In genomic region chr5:107288427-107289233, GRCm38 (mm10) we compare ENCODE assay signal across 8 mouse cellular contexts. TPM values are rescaled to one million over a fixed set of nuclear protein-coding genes. Genes with fewer than 3 reads are reported as not detected.
DNase-seq lines count a peak whose midpoint lies in the region; ATAC-seq and TF ChIP-seq lines count a peak whose summit lies in the region.

No protein-coding gene starts in this region.

- in situ Hi-C loops in CH12.LX (cut with MboI; ENCODE audit: low pct_ligation_motif_present, low pct_unique_long_range_greater_than_20kb, low sequenced_read_pairs): loop anchor here (10.0 kb wide), 1 partner anchor 294 kb away; no protein-coding TSS in a partner anchor

- dilution Hi-C loops in CH12.LX (cut with MboI; ENCODE audit: extremely low pct_ligation_motif_present, extremely low pct_unique_long_range_greater_than_20kb, low sequenced_read_pairs): no loop called here

- no peak for TF ChIP-seq RAD21 in CH12.LX (IDR thresholded peaks at IDR 0.05; ENCODE audit: low read depth, low read length)

- peak; percentile 48 to 89 for DNase-seq in adrenal gland, adult (ENCODE audit: inconsistent age in 2 of 2, low spot score in 1 of 2)
- no peak for DNase-seq in adrenal gland, adult 8-10 months
- DNase-seq in CH12.LX (ENCODE audit: extremely low read depth): no peak
- peak in 1 of 2 experiments; percentile 62 for DNase-seq in cerebellum, adult 2 months
- DNase-seq in gastrocnemius, postnatal 25 days: peak; percentile 42
- peak; percentile 35 for DNase-seq in kidney, postnatal 10 days
- DNase-seq in right cerebral cortex, postnatal 10 days (ENCODE audit: low spot score in 2 of 2): peak; percentile 35 to 43

- H3K27me3 ChIP-seq in CH12.LX (replicated peaks): no peaks in the 10 kb centered on the region
- H3K27me3 ChIP-seq in cerebellum, adult 2 months (ENCODE audit: control insufficient read depth, insufficient read depth, low read length): no peaks in the 10 kb centered on the region

- H3K36me3 ChIP-seq in CH12.LX (replicated peaks in 1 of 2; ENCODE audit: control insufficient read depth in 1 of 2, insufficient read depth in 1 of 2, low read length in 1 of 2): no peaks in the 10 kb centered on the region

- peaks cover 3 to 4% of the 10 kb centered on the region in 2 experiments; a peak in 2 of 4 replicates for H3K4me1 ChIP-seq in CH12.LX (ENCODE audit: control insufficient read depth in 1 of 2, insufficient read depth in 2 of 2)
- H3K4me1 ChIP-seq in cerebellum, adult 2 months (ENCODE audit: control insufficient read depth, insufficient read depth, low read length): peaks cover 5% of the 10 kb centered on the region; the same call in 1 of the 2 replicates

- H3K79me2 ChIP-seq in CH12.LX (replicated peaks; ENCODE audit: control insufficient read depth, extremely low read depth, insufficient read depth, poor library complexity, severe bottlenecking): no peaks in the 10 kb centered on the region

- H3K4me3 ChIP-seq in CH12.LX (replicated peaks in 1 of 3; ENCODE audit: low read depth in 2 of 3, low read length in 2 of 3, poor library complexity in 1 of 3): peak overlapping the region; percentile 13 to 65 (median 41)
- H3K4me3 ChIP-seq in cerebellum, adult 2 months (replicated peaks; ENCODE audit: insufficient read depth, low read depth, low read length): peak overlapping the region; percentile 71

- TF ChIP-seq CTCF in CH12.LX (conservative IDR thresholded peaks at IDR 0.05 in 1 of 2, IDR thresholded peaks at IDR 0.05 in 1 of 2; ENCODE audit: low read depth in 2 of 2, low read length in 2 of 2): no peak
- no peak for TF ChIP-seq CTCF in cerebellum, adult 2 months (IDR thresholded peaks at IDR 0.05; ENCODE audit: borderline replicate concordance, insufficient read depth, low read depth, low read length)

- H3K9me3 ChIP-seq in CH12.LX (replicated peaks; ENCODE audit: low read length): peaks cover 8% of the 10 kb centered on the region

- H3K9ac ChIP-seq in CH12.LX (ENCODE audit: insufficient read depth, low read depth): no peak overlapping the region

- TF ChIP-seq POLR2A in CH12.LX (IDR thresholded peaks at IDR 0.05; ENCODE audit: low read depth, low read length): no peak
- no peak for TF ChIP-seq POLR2A in cerebellum, adult 2 months (IDR thresholded peaks at IDR 0.05; ENCODE audit: borderline replicate concordance, insufficient read depth, low read length)

- TF ChIP-seq EP300 in CH12.LX (IDR thresholded peaks at IDR 0.05; ENCODE audit: low read length): no peak

- WGBS in cerebellum, adult 2 months: under 1% methylated on average over 62 of the region's 62 CpGs

- H3K27ac ChIP-seq in CH12.LX (ENCODE audit: insufficient read depth, low read depth): no peak overlapping the region
- H3K27ac ChIP-seq in cerebellum, adult 2 months (ENCODE audit: insufficient read depth, low read length): peak overlapping the region; percentile 82

- peak; percentile 84 for ATAC-seq in megakaryocyte-erythroid progenitor cell, adult 5-6 weeks (replicated peaks; ENCODE audit: low FRiP score, low TSS enrichment, poor library complexity, severe bottlenecking)

- peak overlapping the region; percentile 71 for H3K4me2 ChIP-seq in CH12.LX (ENCODE audit: insufficient read depth, low read depth, poor library complexity, severe bottlenecking)

TF ChIP-seq in CH12.LX, 34 proteins besides CTCF, POLR2A, EP300 and RAD21:
- TF ChIP-seq BHLHE40 (IDR thresholded peaks at IDR 0.05; ENCODE audit: low read depth, low read length) (peak; percentile 41; the same call in 1 of the 2 replicates), MAFK (IDR thresholded peaks at IDR 0.05; ENCODE audit: insufficient replicate concordance, low read length) (no peak)

RNA-seq across cellular contexts. Expression of gene Tgfbr3, which starts 0.8 kb away (rescaled TPM):
- 100 to 1,000 TPM; 217 to 303 (median 276) TPM for total RNA-seq in adrenal gland, adult 8-10 months (2022)
- total RNA-seq in CH12.LX (2012; rRNA removed) (0.25 and 0.30 TPM in 2 replicates), CH12.LX (2014; rRNA removed) (0.09 and 0.46 TPM in 2 replicates)
- polyA plus RNA-seq in CH12.LX (2012; ENCODE audit: insufficient read length, low read depth): 0.10 and 0.13 TPM in 2 replicates
- 11.5 and 12.5 TPM in 2 replicates for polyA plus RNA-seq in cerebellum, adult 2 months (2012; rRNA removed)
- 10 to 100 TPM; 13.6 to 20.1 TPM for total RNA-seq in gastrocnemius, postnatal 25 days (2021)
- 28.8 and 36.5 TPM in 2 replicates for total RNA-seq in megakaryocyte-erythroid progenitor cell, adult 5-6 weeks (2014; fragmentation: Nextera tagmentation)
- total RNA-seq in megakaryocyte-erythroid progenitor cell, adult 5-6 weeks (2017): 25.6 and 35.5 TPM in 2 replicates

RNA-seq across cellular contexts. Expression of gene Brdt, which starts 42.3 kb away (rescaled TPM):
- total RNA-seq in adrenal gland, adult 8-10 months (2022): 1 to 10 TPM; 3.3 to 5.2 (median 4.0) TPM
- total RNA-seq in CH12.LX (2012; rRNA removed) (0.71 and 0.98 TPM in 2 replicates), CH12.LX (2014; rRNA removed) (0.45 and 0.59 TPM in 2 replicates)
- polyA plus RNA-seq in CH12.LX (2012; ENCODE audit: insufficient read length, low read depth): 0.56 and 1.0 TPM in 2 replicates
- polyA plus RNA-seq in cerebellum, adult 2 months (2012; rRNA removed): 9.2 and 10.7 TPM in 2 replicates
- total RNA-seq in gastrocnemius, postnatal 25 days (2021): 1 to 10 TPM; 2.3 to 2.4 TPM
- 0.11 and 0.15 TPM in 2 replicates for total RNA-seq in megakaryocyte-erythroid progenitor cell, adult 5-6 weeks (2014; fragmentation: Nextera tagmentation)
- total RNA-seq in megakaryocyte-erythroid progenitor cell, adult 5-6 weeks (2017): 0.85 TPM in 1 of 2 replicates, not detected in the other

Comparison
In these comparisons a context has a peak if more than half of its experiments do, and no peak if none do; other contexts are left out.
1. DNase-seq: peak in adrenal gland, adult (2 of 2), gastrocnemius, postnatal 25 days (single experiment), kidney, postnatal 10 days (single experiment) and right cerebral cortex, postnatal 10 days (2 of 2); none in adrenal gland, adult 8-10 months (single experiment) and CH12.LX (single experiment).
2. RNA of gene Tgfbr3, which starts 0.8 kb away (total RNA-seq): 217 to 303 TPM in adrenal gland, adult 8-10 months, 25.6 to 36.5 TPM in megakaryocyte-erythroid progenitor cell, adult 5-6 weeks and 13.6 to 20.1 TPM in gastrocnemius, postnatal 25 days; 0.09 to 0.46 TPM in CH12.LX; every median in the first group is over 4 times any median in the second.